Mouse (Mus musculus) kidney, adult 2 months (tissue): ENCODE data around the gene Grin2b. TPM values are rescaled to one million over a fixed set of nuclear protein-coding genes. Genes with fewer than 3 reads are reported as not detected.
"Not testable (repeated sequence)": the region's sequence is repeated elsewhere in the genome, so short reads cannot be mapped to it uniquely, and the experiment has no call there.

Experiments used
- DNase-seq: peaks from one replicate; pipeline ENCODE4 v3.0.0; 2021
- H3K27ac ChIP-seq: fragments of 200-500 bp; 2 replicates; pipeline ENCODE4 v1.5.1; 2012; ENCODE audit warnings: low read depth, low read length, control low read depth, inconsistent platforms; ENCODE audit not compliant: insufficient read depth
- H3K27me3 ChIP-seq: fragments of 200-500 bp; replicated peaks from 2 replicates; pipeline ENCODE4 v1.6.1; 2012; ENCODE audit warnings: mild to moderate bottlenecking, moderate library complexity, low read length, inconsistent platforms; ENCODE audit not compliant: control insufficient read depth, insufficient read depth
- H3K36me3 ChIP-seq: fragments of 200-500 bp; 2 replicates; pipeline ENCODE4 v1.6.1; 2012; ENCODE audit warnings: mild to moderate bottlenecking, moderate library complexity, low read length, inconsistent platforms; ENCODE audit not compliant: control insufficient read depth, insufficient read depth
- H3K4me1 ChIP-seq: fragments of 200-500 bp; 2 replicates; pipeline ENCODE4 v1.6.1; 2011; ENCODE audit warnings: low read length; ENCODE audit not compliant: control insufficient read depth, insufficient read depth
- H3K4me3 ChIP-seq: fragments of 200-500 bp; 2 replicates; pipeline ENCODE4 v1.5.1; 2011; ENCODE audit warnings: mild to moderate bottlenecking, low read depth, low read length, control low read depth; ENCODE audit not compliant: insufficient read depth
- CTCF ChIP-seq: fragments of 200-500 bp; conservative IDR thresholded peaks from 2 replicates; pipeline ENCODE4 v1.5.1; 2011; ENCODE audit warnings: low read depth, mild to moderate bottlenecking, control low read depth, low read length, moderate library complexity, mixed read lengths; ENCODE audit not compliant: insufficient read depth, insufficient read length
- POLR2A ChIP-seq: fragments of 200-500 bp; IDR thresholded peaks from one replicate; pipeline ENCODE4 v1.6.1; 2011; ENCODE audit warnings: low read depth, low read length, control low read depth
- WGBS: fragments of 180-500 bp; shearing (Covaris S2); methylation state at CpG from one replicate; pipeline ENCODE4 v1.1.7; 2018; 5-methylcytosine and 5-hydroxymethylcytosine counted together
- polyA plus RNA-seq: library from polyadenylated mRNA; depleted of rRNA; stranded (reverse); fragments of >200 nt; gene quantifications from 2 replicates; pipeline ENCODE4 v1.2.3, GENCODE M21; 2012

Grin2b gene
- polyA plus RNA-seq, 1 experiment = not detected

- no peak overlapping the region for H3K4me3 ChIP-seq
- no peak overlapping the region for H3K27ac ChIP-seq
- H3K27me3 ChIP-seq = no peaks in the 10 kb centered on the region
- peaks cover 2% of the 10 kb centered on the region; the same call in 1 of the 2 replicates for H3K4me1 ChIP-seq
- H3K36me3 ChIP-seq = no peaks in the 10 kb centered on the region
- peak; percentile 84 for DNase-seq
- 66% methylated on average over 2 of the region's 2 CpGs for WGBS
- TF ChIP-seq CTCF (no peak), POLR2A (no peak)
Observed at GRCm38 (mm10) chr6:135745606-135746005, 427.7 kb downstream of the Grin2b start.

DNA sequence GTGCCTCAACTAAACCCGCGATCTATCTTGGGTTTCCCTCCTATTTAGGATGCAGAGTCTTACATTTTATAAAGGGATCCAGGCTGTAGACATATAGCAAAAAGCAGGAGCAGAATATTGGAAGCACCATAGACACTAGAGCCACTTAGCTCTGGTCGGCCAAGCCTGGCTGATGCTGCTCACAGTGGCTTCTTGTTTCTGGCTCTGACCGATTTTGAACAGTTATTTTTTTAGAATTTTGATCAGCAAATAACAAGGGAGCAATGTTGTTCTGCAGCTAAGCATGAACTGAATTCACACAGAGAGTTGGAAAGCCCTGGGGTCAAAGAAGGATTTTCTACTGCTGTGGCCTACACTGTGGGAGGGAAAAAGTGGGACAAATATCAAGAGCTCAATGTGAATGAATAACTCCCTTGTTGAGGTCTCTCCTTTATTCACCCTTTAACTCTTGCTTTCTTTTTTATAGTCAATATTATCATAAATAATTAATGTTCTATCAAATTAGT is 439.0 kb downstream of the Grin2b start:
- H3K27ac ChIP-seq = no peak overlapping the region
- no peaks in the 10 kb centered on the region for H3K27me3 ChIP-seq
- H3K4me3 ChIP-seq = no peak overlapping the region
- no peaks in the 10 kb centered on the region for H3K36me3 ChIP-seq
- TF ChIP-seq CTCF (no peak), POLR2A (no peak)
- H3K4me1 ChIP-seq = no peaks in the 10 kb centered on the region
- 86% methylated on average over 4 of the region's 4 CpGs for WGBS
- no peak for DNase-seq

DNA sequence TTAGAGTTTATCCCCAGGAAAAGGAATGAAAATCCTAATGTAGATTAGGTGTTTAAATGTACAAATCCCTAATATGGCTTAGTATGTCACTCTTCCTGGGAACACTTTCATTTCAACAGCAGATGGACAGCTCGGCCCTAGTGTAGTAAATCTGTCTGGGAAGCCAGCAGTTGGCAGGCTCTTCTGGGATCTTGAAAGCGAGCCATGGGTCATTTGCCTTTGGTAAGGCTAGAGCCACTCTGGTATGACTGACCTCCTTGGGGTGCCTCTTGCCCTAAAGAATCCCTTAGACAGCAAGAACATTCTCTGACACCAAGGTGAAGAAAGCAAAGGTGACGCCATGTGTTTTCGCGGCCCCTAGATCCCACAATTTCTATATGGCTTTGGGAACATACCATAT is 446.2 kb downstream of the Grin2b start:
- Histone ChIP-seq H3K36me3 (no peaks in the 10 kb centered on the region), H3K4me1 (no peaks in the 10 kb centered on the region), H3K4me3 (no peak overlapping the region), H3K27ac (no peak overlapping the region), H3K27me3 (no peaks in the 10 kb centered on the region)
- 84% methylated on average over 5 of the region's 5 CpGs for WGBS
- no peak for TF ChIP-seq CTCF
- no peak for TF ChIP-seq POLR2A
- peak; percentile 72 for DNase-seq

GRCm38 (mm10) chr6:135721706-135722105 is 451.6 kb downstream of the Grin2b start:
- peak; percentile 58 for DNase-seq
- Histone ChIP-seq H3K4me1 (no peaks in the 10 kb centered on the region), H3K27me3 (no peaks in the 10 kb centered on the region), H3K36me3 (no peaks in the 10 kb centered on the region), H3K4me3 (no peak overlapping the region), H3K27ac (no peak overlapping the region)
- TF ChIP-seq POLR2A (no peak), CTCF (no peak)
- WGBS = 84% methylated on average over 2 of the region's 2 CpGs

- TF ChIP-seq CTCF (no peak), POLR2A (no peak)
- DNase-seq = no peak
- Histone ChIP-seq H3K4me3 (no peak overlapping the region), H3K36me3 (no peaks in the 10 kb centered on the region), H3K27me3 (no peaks in the 10 kb centered on the region), H3K27ac (no peak overlapping the region), H3K4me1 (no peaks in the 10 kb centered on the region)
- WGBS = 66% methylated on average over 4 of the region's 4 CpGs
Observed at GRCm38 (mm10) chr6:135714906-135715305, 458.4 kb downstream of the Grin2b start.

DNA sequence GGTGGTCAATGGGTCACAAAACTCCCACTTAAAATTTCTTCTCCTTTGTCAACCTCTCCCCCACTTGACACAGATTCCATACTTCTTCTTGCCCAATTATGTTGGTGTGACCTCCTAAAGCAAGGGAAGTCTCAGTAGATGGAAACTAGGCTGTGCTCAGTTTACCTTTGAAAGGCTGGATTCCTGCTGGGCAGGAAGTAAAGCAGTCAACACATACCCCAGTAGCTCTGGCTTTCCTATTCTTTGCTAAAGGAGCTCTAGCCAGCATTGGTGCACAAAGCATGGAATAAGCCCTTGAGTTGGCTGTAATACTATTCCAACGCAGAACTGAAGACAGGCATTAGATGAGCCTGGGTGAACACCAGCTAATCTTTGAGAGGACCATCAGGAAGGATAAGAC is 459.1 kb downstream of the Grin2b start:
- no peak for TF ChIP-seq CTCF
- TF ChIP-seq POLR2A = no peak
- Histone ChIP-seq H3K27me3 (no peaks in the 10 kb centered on the region), H3K27ac (no peak overlapping the region), H3K36me3 (no peaks in the 10 kb centered on the region), H3K4me3 (no peak overlapping the region), H3K4me1 (no peaks in the 10 kb centered on the region)
- 47% methylated on average over 1 of the region's 1 CpGs for WGBS
- no peak for DNase-seq

GRCm38 (mm10) chr6:135713716-135714115 is 459.6 kb downstream of the Grin2b start:
- H3K36me3 ChIP-seq = no peaks in the 10 kb centered on the region
- TF ChIP-seq POLR2A = no peak
- no peak for TF ChIP-seq CTCF
- no peaks in the 10 kb centered on the region for H3K27me3 ChIP-seq
- H3K4me1 ChIP-seq = no peaks in the 10 kb centered on the region
- no peak overlapping the region for H3K4me3 ChIP-seq
- DNase-seq = no peak
- H3K27ac ChIP-seq = no peak overlapping the region
- WGBS = 69% methylated on average over 8 of the region's 8 CpGs

GRCm38 (mm10) chr6:135706850-135707522 is 466.3 kb downstream of the Grin2b start:
- not testable (repeated sequence) for H3K4me3 ChIP-seq, H3K27me3 ChIP-seq, H3K4me1 ChIP-seq, DNase-seq, H3K27ac ChIP-seq, H3K36me3 ChIP-seq
- 92% methylated on average over 6 of the region's 6 CpGs for WGBS
